Mouse (Mus musculus) G1E (cell line): Measurements from ENCODE around the gene Zfp740. TPM values are rescaled to one million over a fixed set of nuclear protein-coding genes. Genes with fewer than 3 reads are reported as not detected.
"Not testable (repeated sequence)": the region's sequence is repeated elsewhere in the genome, so short reads cannot be mapped to it uniquely, and the experiment has no call there.

Experiments
- ATAC-seq: 2 replicates; pipeline ENCODE4 v1.8.0; 2016; ENCODE audit warnings: mild to moderate bottlenecking; ENCODE audit not compliant: insufficient number of reproducible peaks, poor library complexity, low FRiP score, severe bottlenecking; ENCODE audit errors: extremely low read depth
- DNase-seq: peaks from one replicate; pipeline ENCODE4 v3.0.0; 2012; ENCODE audit warnings: low spot score
- H3K27me3 ChIP-seq: 2 replicates; pipeline ENCODE4 v1.6.1; 2012; ENCODE audit warnings: mild to moderate bottlenecking, low read length, inconsistent platforms; ENCODE audit not compliant: insufficient read depth
- H3K36me3 ChIP-seq: replicated peaks from 2 replicates; pipeline ENCODE3; 2012; ENCODE audit warnings: mild to moderate bottlenecking, inconsistent platforms
- H3K4me1 ChIP-seq: 2 replicates; pipeline ENCODE4 v1.6.1; 2012; ENCODE audit warnings: low read depth, low read length, inconsistent platforms, mixed read lengths; ENCODE audit not compliant: insufficient read depth
- H3K4me3 ChIP-seq: 2 replicates; pipeline ENCODE4 v1.5.1; 2012; ENCODE audit warnings: low read depth, mild to moderate bottlenecking, inconsistent platforms, low read length, moderate library complexity, mixed read lengths
- H3K9me3 ChIP-seq: replicated peaks from 2 replicates; pipeline ENCODE4 v1.6.1; 2012; ENCODE audit warnings: inconsistent platforms
- CTCF ChIP-seq: IDR thresholded peaks from 2 replicates; pipeline ENCODE4 v1.5.1; 2012; ENCODE audit warnings: low read depth, low read length, inconsistent platforms, mixed read lengths
- GATA1 ChIP-seq: IDR thresholded peaks from 2 replicates; pipeline ENCODE4 v1.6.1; 2012; ENCODE audit warnings: borderline replicate concordance, low read length, inconsistent platforms, mixed read lengths
- GATA2 ChIP-seq: IDR thresholded peaks from 2 replicates; pipeline ENCODE4 v1.6.1; 2012; ENCODE audit warnings: low read depth, low read length, inconsistent platforms, borderline replicate concordance
- POLR2AphosphoS5 ChIP-seq: IDR thresholded peaks from 2 replicates; pipeline ENCODE4 v1.6.1; 2012; ENCODE audit warnings: low read depth, low read length, inconsistent platforms; ENCODE audit not compliant: insufficient replicate concordance
- TAL1 ChIP-seq: conservative IDR thresholded peaks from 2 replicates; pipeline ENCODE4 v1.6.1; 2012; ENCODE audit warnings: low read depth, low read length, inconsistent platforms, mixed read lengths
- polyA plus RNA-seq: library from polyadenylated mRNA; stranded (reverse); fragments of >175 nt; gene quantifications from 2 replicates; pipeline ENCODE4 v1.2.3, GENCODE M21; 2012
- total RNA-seq, 2 experiments: library from RNA; stranded (forward) in 1 of 2; stranded (reverse) in 1 of 2; fragments of 200-1000 nt in 1 of 2; fragments of >200 nt in 1 of 2; fragmentation: Nextera tagmentation in 1 of 2; gene quantifications; 2 replicates each; pipeline ENCODE4 v1.2.3; 2014 to 2017

Zfp740 gene
- total and polyA plus RNA-seq, 3 experiments: 12.9 to 64.5 (median 35.3) TPM

DNA sequence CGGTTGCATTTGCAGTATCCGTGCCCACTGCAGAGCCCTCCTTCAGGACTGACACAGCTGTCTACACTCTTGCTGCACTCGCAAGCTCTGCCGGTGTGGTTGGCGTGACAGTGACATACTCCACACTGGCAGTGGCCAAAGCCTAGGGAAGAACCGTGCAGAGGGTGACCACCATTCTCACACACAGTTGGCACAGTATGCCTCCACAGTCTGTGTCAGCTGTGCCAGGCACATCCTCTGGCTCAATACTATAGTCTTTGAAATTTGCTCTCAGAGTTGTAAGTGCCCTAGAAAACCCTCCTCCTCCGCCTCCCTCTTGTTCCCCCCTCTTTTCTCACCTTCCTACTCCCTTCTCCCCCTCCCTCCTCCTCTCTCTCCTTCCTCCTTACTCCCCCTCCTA, 14.3 kb downstream of the Zfp740 start:
- ATAC-seq: no peak
- peaks cover 78% of the 10 kb centered on the region for H3K36me3 ChIP-seq
- no peaks in the 10 kb centered on the region; the same call in 1 of the 2 replicates for H3K27me3 ChIP-seq
- no peak for TF ChIP-seq GATA1
- TF ChIP-seq TAL1: no peak
- TF ChIP-seq GATA2: no peak
- no peak for TF ChIP-seq CTCF
- no peak for TF ChIP-seq POLR2AphosphoS5
- no peak for DNase-seq
- H3K9me3 ChIP-seq: no peaks in the 10 kb centered on the region
- H3K4me3 ChIP-seq: no peak overlapping the region
- peaks cover 18% of the 10 kb centered on the region for H3K4me1 ChIP-seq

- DNase-seq (no peak), ATAC-seq (no peak)
- H3K27me3 ChIP-seq: peaks cover 3% of the 10 kb centered on the region; the same call in 1 of the 2 replicates
- no peak overlapping the region for H3K4me3 ChIP-seq
- H3K36me3 ChIP-seq: peaks cover 51% of the 10 kb centered on the region
- TF ChIP-seq POLR2AphosphoS5 (no peak), CTCF (no peak), GATA1 (no peak), GATA2 (no peak), TAL1 (no peak)
- H3K9me3 ChIP-seq: 0 out of 2 replicates have a peak, but pooled peaks cover 3% of the 10 kb centered on the region
- peaks cover 42% of the 10 kb centered on the region for H3K4me1 ChIP-seq
These were observed 19.3 kb downstream of the Zfp740 start for GRCm38 (mm10) chr15:102222386-102222785.

DNA sequence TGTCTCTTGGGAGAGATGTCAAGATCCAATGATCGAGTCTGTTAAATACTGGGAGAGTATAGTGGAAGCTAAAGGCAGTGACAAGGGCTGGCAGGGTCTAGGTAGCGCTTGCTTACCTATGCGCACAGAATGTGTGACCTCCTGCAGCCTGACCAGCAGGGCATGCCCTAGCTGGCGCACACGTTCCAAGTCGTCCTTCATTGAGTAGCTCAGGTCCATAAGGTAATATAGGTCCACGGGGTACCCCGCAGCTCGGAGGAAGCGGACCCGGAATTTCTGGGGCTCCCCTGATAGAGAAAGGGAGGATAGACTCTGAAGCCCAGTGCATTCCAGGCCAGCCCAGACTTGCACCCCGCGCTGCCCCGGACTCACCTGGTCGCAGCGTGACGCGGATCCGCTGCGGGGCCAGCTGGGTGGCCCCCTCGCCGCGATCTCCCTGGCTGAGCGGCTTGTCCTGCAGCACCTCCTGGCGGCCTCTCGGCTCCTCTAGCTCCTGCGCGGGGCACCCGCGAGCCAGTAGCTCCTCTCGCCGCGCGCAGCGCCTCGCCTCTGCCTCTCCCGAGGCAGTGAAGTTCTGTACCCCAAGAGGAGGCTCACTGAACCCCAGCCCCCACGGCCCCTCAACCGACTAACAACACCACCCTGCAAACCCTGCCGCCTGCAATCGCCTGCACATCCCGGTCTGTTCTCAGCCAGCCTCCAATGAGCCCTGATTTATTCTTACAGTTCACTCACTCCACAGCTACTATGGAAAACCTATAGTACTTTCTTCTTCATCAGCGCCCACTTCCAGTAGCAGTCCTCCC, 21.3 kb downstream of the Zfp740 start:
- Histone ChIP-seq H3K4me3 (peak overlapping the region; percentile 71), H3K4me1 (peaks cover 58% of the 10 kb centered on the region), H3K36me3 (peaks cover 40% of the 10 kb centered on the region), H3K9me3 (0 out of 2 replicates have a peak, but pooled peaks cover 3% of the 10 kb centered on the region), H3K27me3 (peaks cover 3% of the 10 kb centered on the region; the same call in 1 of the 2 replicates)
- DNase-seq (peak; percentile 84), ATAC-seq (no peak)
- TF ChIP-seq CTCF (peak; percentile 50), GATA2 (no peak)

GRCm38 (mm10) chr15:102224992-102225617, 22.1 kb downstream of the Zfp740 start:
- peak; percentile 90 for DNase-seq

GRCm38 (mm10) chr15:102225619-102226018, 22.6 kb downstream of the Zfp740 start:
- DNase-seq, H3K27me3 ChIP-seq, H3K4me3 ChIP-seq, H3K9me3 ChIP-seq, ATAC-seq: not testable (repeated sequence)
- Histone ChIP-seq H3K36me3 (peaks cover 33% of the 10 kb centered on the region), H3K4me1 (peaks cover 65% of the 10 kb centered on the region)

More at GRCm38 (mm10) chr15:102224992-102225617, 22.1 kb downstream of the Zfp740 start:
- Histone ChIP-seq H3K4me3 (peak overlapping the region; percentile 71; the same call in 1 of the 2 replicates), H3K36me3 (peaks cover 36% of the 10 kb centered on the region), H3K9me3 (0 out of 2 replicates have a peak, but pooled peaks cover 3% of the 10 kb centered on the region), H3K4me1 (peaks cover 59% of the 10 kb centered on the region), H3K27me3 (peaks cover 3% of the 10 kb centered on the region; the same call in 1 of the 2 replicates)
- peak; percentile 99 for ATAC-seq
- TF ChIP-seq GATA2 (no peak), TAL1 (peak; percentile 86)

GRCm38 (mm10) chr15:102230408-102231321, 27.6 kb downstream of the Zfp740 start:
- TF ChIP-seq GATA2 (no peak), TAL1 (no peak)
- ATAC-seq (peak; percentile 45), DNase-seq (no peak)
- Histone ChIP-seq H3K27me3 (no peaks in the 10 kb centered on the region; the same call in 1 of the 2 replicates), H3K4me1 (peaks cover 92% of the 10 kb centered on the region), H3K4me3 (peak overlapping the region; percentile 69), H3K36me3 (peaks cover 13% of the 10 kb centered on the region), H3K9me3 (0 out of 2 replicates have a peak, but pooled peaks cover 3% of the 10 kb centered on the region)
